Mouse (Mus musculus) heart, adult 2 months (tissue): ENCODE data around the gene Ampd1. TPM values are rescaled to one million over a fixed set of nuclear protein-coding genes. Genes with fewer than 3 reads are reported as not detected.
A peak's percentile ranks its signal among the peaks of the same experiment; 100 is the strongest.

Experiments
- DNase-seq, 2 experiments: peaks; one replicate each; pipeline ENCODE4 v3.0.0; 2021
- H3K27ac ChIP-seq: fragments of 200-600 bp; 2 replicates; pipeline ENCODE4 v1.8.1; 2022
- H3K27me3 ChIP-seq: fragments of 200-500 bp; 2 replicates; pipeline ENCODE4 v1.6.1; 2012; ENCODE audit warnings: mild to moderate bottlenecking, low read length, inconsistent platforms, mixed read lengths; ENCODE audit not compliant: control insufficient read depth, insufficient read depth
- H3K36me3 ChIP-seq: fragments of 200-500 bp; 2 replicates; pipeline ENCODE4 v1.6.1; 2012; ENCODE audit warnings: low read length, inconsistent platforms; ENCODE audit not compliant: control insufficient read depth, insufficient read depth
- H3K4me1 ChIP-seq: fragments of 200-500 bp; 2 replicates; pipeline ENCODE4 v1.6.1; 2011; ENCODE audit warnings: low read length; ENCODE audit not compliant: control insufficient read depth, insufficient read depth
- H3K4me3 ChIP-seq: fragments of 200-600 bp; 2 replicates; pipeline ENCODE4 v1.8.1; 2022
- H3K79me2 ChIP-seq: fragments of 200-500 bp; replicated peaks from 2 replicates; pipeline ENCODE4 v1.6.1; 2012; ENCODE audit warnings: mild to moderate bottlenecking, inconsistent platforms, low read length, moderate library complexity, mixed read lengths; ENCODE audit not compliant: control insufficient read depth, insufficient read depth
- H3K9ac ChIP-seq: fragments of 200-500 bp; 2 replicates; pipeline ENCODE4 v1.6.1; 2012; ENCODE audit warnings: low read depth, mild to moderate bottlenecking, control low read depth, inconsistent platforms, low read length, mixed read lengths
- CTCF ChIP-seq: fragments of 200-600 bp; IDR thresholded peaks from 2 replicates; pipeline ENCODE4 v1.8.1; 2022; ENCODE audit warnings: antibody characterized with exemption, mild to moderate bottlenecking, moderate library complexity
- EP300 ChIP-seq: fragments of 200-500 bp; IDR thresholded peaks from 2 replicates; pipeline ENCODE4 v1.6.1; 2011; ENCODE audit warnings: low read depth, low read length, control low read depth; ENCODE audit not compliant: insufficient read depth
- POLR2A ChIP-seq: fragments of 200-500 bp; IDR thresholded peaks from 2 replicates; pipeline ENCODE4 v1.6.1; 2011; ENCODE audit warnings: mild to moderate bottlenecking, low read depth, low read length, control low read depth; ENCODE audit not compliant: insufficient read depth
- WGBS: fragments of 180-500 bp; shearing (Covaris S2); methylation state at CpG from one replicate; pipeline ENCODE4 v1.1.7; 2018; 5-methylcytosine and 5-hydroxymethylcytosine counted together
- intact Hi-C: fragments of 180-260 bp; cut with DNase I; formaldehyde crosslinking; loops from one replicate; pipeline ENCODE4 v1.15.1; 2025
- polyA plus RNA-seq: library from polyadenylated mRNA; depleted of rRNA; stranded (reverse); fragments of >200 nt; gene quantifications from 2 replicates; pipeline ENCODE4 v1.2.3, GENCODE M21; 2012
- total RNA-seq, 2 experiments: library from RNA; stranded (reverse); gene quantifications; 2 replicates each; pipeline ENCODE4 v1.2.3; 2021

Ampd1 gene
- total and polyA plus RNA-seq, 3 experiments = 0.12 TPM; not detected in 2

DNA sequence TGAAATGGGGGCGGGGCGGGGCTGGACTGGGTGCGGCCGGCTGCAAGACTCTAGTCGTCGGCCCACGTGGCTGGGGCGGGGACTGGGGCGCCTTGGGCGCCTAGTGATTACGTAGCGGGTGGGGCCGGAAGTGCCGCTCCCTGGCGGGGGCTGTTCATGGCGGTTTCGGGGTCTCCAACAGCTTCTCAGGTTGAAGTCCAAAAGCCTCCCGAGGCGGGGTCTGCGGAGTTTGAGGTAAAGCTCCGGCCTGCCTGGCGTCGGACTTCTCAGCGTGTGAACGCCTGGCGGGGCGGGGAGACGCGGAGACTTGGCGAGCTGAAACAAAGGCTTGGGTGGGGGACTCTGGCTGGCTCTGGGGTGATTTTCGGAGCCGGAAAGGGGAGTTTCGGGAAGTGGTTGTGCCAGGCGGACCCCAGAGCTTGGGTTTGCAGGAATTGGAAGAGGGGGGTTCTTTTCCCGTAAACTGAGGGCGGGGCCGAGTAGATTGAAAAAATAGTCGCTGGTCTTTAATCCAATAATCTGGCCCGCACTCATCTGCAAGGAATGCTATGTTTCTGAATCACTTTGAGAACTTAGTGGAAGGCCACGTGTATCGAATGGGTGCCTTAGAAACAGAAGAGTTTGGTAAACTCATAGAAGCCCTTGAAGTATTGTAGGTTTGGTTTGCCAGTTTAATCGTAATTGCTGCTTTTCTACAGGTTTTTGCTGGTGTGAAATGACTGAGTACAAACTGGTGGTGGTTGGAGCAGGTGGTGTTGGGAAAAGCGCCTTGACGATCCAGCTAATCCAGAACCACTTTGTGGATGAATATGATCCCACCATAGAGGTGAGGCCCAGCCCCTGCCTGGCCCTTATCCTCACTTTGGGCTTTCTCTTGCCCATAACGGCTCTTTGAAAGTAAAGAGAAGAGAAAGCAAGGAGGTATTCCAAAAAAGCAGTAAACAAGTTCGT is 15.3 kb upstream of the Ampd1 start, which contains the start of gene Nras:
Nras (plus strand) TSS at position 79 of the 951 bp plus-strand sequence.
- intact Hi-C loops = loop anchor here (1.0 to 2.0 kb wide), 4 partner anchors 38 to 112 kb away; partner anchors contain the start of genes Bcas2, Csde1 and Dennd2c
- H3K79me2 ChIP-seq = no peaks in the 10 kb centered on the region
- DNase-seq = peak; percentile 95 to 97
- H3K27ac ChIP-seq = peak within 1 kb of the TSS; percentile 95
- H3K4me1 ChIP-seq = peaks cover 2% of the 10 kb centered on the region
- peaks cover 20% of the 10 kb centered on the region for H3K36me3 ChIP-seq
- H3K27me3 ChIP-seq = no peaks in the 10 kb centered on the region
- no peak for TF ChIP-seq CTCF
- 0 out of 2 replicates have a peak, but pooled peaks have one; percentile 43 for TF ChIP-seq EP300
- TF ChIP-seq POLR2A = peak; percentile 65
- H3K9ac ChIP-seq = peak within 1 kb of the TSS; percentile 91
- WGBS = 1% methylated on average over 46 of the region's 46 CpGs
- H3K4me3 ChIP-seq = peak within 1 kb of the TSS; percentile 90

DNA sequence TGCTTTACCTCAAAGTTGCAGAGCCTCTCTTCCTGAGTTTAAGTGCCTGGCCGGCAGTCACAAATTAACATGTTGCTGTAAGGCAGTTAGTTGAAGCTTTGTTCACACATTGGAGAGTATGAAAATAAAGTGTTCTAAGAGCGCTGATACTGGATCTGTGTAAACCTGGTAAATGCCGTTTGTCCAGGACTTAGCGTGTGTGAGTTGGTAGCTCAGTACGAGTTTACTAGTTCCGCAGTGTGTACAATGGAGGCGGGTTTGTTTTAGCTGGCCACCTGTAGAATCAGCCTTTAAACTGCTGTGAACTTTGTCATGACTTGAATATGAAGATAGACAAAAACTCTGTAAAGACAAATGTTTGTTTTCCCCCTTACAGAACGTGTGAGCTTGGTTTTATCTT is 6.9 kb upstream of the Ampd1 start:
- no peak for DNase-seq
- H3K27me3 ChIP-seq = no peaks in the 10 kb centered on the region
- no peak overlapping the region for H3K4me3 ChIP-seq
- H3K27ac ChIP-seq = no peak overlapping the region
- intact Hi-C loops = no loop called here
- WGBS = 89% methylated on average over 8 of the region's 8 CpGs
- no peak overlapping the region for H3K9ac ChIP-seq
- TF ChIP-seq CTCF = no peak
- no peak for TF ChIP-seq POLR2A
- no peak for TF ChIP-seq EP300
- no peaks in the 10 kb centered on the region for H3K4me1 ChIP-seq
- peaks cover 14% of the 10 kb centered on the region for H3K36me3 ChIP-seq
- no peaks in the 10 kb centered on the region for H3K79me2 ChIP-seq

DNA sequence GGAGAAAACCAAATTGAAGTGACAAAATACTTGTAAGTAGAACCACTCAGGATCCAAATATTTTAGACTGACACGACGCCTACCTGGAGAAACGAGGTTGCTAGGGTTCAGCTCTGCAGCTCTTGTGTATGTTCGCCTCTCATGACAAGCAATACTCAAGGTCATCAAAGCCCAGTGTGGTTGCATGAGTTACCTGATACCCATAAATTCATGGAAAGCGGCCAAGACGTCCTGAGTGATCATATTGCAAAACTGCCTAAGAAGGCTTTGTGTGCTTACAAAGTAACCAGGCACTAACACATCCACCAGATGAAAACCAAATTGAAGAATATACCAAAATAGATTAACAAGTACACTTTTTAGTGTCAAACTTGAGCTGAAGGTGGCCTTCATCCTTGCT is 4.8 kb upstream of the Ampd1 start:
- no peak for DNase-seq
- WGBS = 89% methylated on average over 6 of the region's 6 CpGs
- H3K27ac ChIP-seq = no peak overlapping the region
- no peaks in the 10 kb centered on the region for H3K79me2 ChIP-seq
- H3K4me3 ChIP-seq = no peak overlapping the region
- intact Hi-C loops = no loop called here
- no peak overlapping the region for H3K9ac ChIP-seq
- no peaks in the 10 kb centered on the region for H3K27me3 ChIP-seq
- no peaks in the 10 kb centered on the region for H3K4me1 ChIP-seq
- H3K36me3 ChIP-seq = peaks cover 5% of the 10 kb centered on the region
- TF ChIP-seq POLR2A = no peak
- no peak for TF ChIP-seq EP300
- TF ChIP-seq CTCF = no peak

DNA sequence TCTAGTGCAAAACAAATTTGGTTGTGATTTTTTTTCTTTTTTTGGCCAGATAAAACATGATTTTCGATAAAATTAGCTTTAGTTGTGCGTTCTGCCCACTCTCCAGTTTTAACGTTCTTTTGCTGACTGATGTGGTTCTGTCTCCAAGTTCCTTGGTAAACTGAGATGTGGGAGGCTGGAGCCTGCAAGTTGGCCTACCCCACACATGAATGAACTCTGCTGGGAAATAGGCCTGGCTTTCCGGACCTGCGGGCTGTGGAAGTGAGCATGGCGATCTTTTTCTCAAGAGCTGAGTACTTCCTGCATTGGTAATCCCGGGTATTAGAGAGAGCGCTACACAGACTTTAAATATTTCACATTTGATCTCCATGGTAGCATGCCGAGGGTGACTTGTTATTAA is 2.1 kb downstream of the Ampd1 start:
- TF ChIP-seq CTCF (no peak), EP300 (no peak), POLR2A (no peak)
- no peak overlapping the region for H3K27ac ChIP-seq

DNA sequence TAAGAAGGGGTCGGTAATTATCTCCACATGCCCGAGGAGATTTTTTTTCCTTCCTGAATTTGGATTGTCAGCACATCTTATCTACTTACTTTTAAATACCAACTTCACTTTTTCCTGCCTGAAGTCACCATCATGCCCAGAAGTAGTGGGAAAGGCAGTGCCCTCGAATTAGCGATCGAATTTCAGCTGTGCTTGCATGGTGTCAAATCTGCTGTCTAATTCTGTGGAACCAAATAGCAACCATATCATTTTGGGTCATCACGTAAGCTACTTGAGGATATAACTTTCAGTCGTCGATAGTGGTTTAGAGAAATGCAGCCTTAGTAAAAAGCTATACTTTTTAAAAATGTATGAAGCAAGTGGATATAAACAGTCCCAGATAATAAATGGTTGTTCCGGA is 2.7 kb downstream of the Ampd1 start:
- 81% methylated on average over 9 of the region's 9 CpGs for WGBS
- TF ChIP-seq POLR2A (no peak), CTCF (no peak), EP300 (no peak)
- intact Hi-C loops = no loop called here
- H3K27ac ChIP-seq = no peak overlapping the region
- no peaks in the 10 kb centered on the region for H3K79me2 ChIP-seq
- no peaks in the 10 kb centered on the region for H3K27me3 ChIP-seq
- H3K9ac ChIP-seq = no peak overlapping the region
- DNase-seq = no peak
- no peaks in the 10 kb centered on the region for H3K36me3 ChIP-seq
- no peak overlapping the region for H3K4me3 ChIP-seq
- H3K4me1 ChIP-seq = no peaks in the 10 kb centered on the region

More for the DNA sequence above, 2.1 kb downstream of the Ampd1 start:
- Histone ChIP-seq H3K79me2 (no peaks in the 10 kb centered on the region), H3K4me1 (no peaks in the 10 kb centered on the region), H3K9ac (no peak overlapping the region), H3K36me3 (no peaks in the 10 kb centered on the region), H3K27me3 (no peaks in the 10 kb centered on the region), H3K4me3 (no peak overlapping the region)
- DNase-seq = no peak
- intact Hi-C loops = no loop called here
- 83% methylated on average over 9 of the region's 9 CpGs for WGBS

DNA sequence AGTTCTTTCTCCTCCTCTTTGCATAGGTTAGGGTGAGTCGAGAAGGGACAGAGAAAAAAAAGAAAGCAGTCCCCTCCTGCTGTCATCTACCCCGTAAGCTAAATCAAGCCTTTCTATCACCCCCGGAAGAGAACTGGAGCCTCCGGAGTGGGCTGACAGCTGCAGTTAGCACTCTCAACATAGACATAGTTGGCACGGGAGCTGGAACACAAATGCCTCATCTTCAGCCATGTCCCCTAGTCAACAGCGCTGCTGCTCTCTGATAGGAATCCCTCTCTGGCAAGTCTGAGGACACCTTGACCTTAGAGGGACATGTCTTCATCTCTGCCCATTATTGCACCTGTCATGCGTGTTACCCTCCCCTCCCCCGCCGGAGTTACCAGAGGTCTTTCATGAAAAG is 5.5 kb downstream of the Ampd1 start:
- WGBS = 74% methylated on average over 9 of the region's 9 CpGs
- DNase-seq = no peak
- intact Hi-C loops = no loop called here
- TF ChIP-seq EP300 (no peak), POLR2A (no peak), CTCF (no peak)
- Histone ChIP-seq H3K79me2 (no peaks in the 10 kb centered on the region), H3K4me1 (no peaks in the 10 kb centered on the region), H3K27ac (no peak overlapping the region), H3K27me3 (no peaks in the 10 kb centered on the region), H3K9ac (no peak overlapping the region), H3K4me3 (no peak overlapping the region), H3K36me3 (no peaks in the 10 kb centered on the region)
